Mouse (Mus musculus) CH12.LX (cell line): Measurements from ENCODE around the gene Phc2. TPM values are rescaled to one million over a fixed set of nuclear protein-coding genes. Genes with fewer than 3 reads are reported as not detected.

Experiments
- DNase-seq: peaks from one replicate; pipeline ENCODE4 v3.0.0-alpha.2; 2013; ENCODE audit errors: extremely low read depth
- H3K27ac ChIP-seq: 2 replicates; pipeline ENCODE4 v1.5.1; 2012; ENCODE audit warnings: low read depth, mild to moderate bottlenecking, control low read depth, moderate library complexity; ENCODE audit not compliant: insufficient read depth
- H3K27me3 ChIP-seq: replicated peaks from 2 replicates; pipeline ENCODE3; 2012; ENCODE audit warnings: inconsistent platforms
- H3K36me3 ChIP-seq, 2 experiments: replicated peaks in 1 of 2; 2 replicates each; pipeline versions ENCODE3 to v1.6.1; 2012; ENCODE audit warnings: inconsistent platforms in 1 of 2, low read length in 1 of 2, mild to moderate bottlenecking in 1 of 2, mixed read lengths in 1 of 2, moderate library complexity in 1 of 2; ENCODE audit not compliant: control insufficient read depth in 1 of 2, insufficient read depth in 1 of 2
- H3K4me1 ChIP-seq, 2 experiments: 2 replicates each; pipeline ENCODE4 v1.6.1; 2012; ENCODE audit warnings: inconsistent platforms in 1 of 2, moderate library complexity in 1 of 2; ENCODE audit not compliant: insufficient read depth in 2 of 2, control insufficient read depth in 1 of 2
- H3K4me2 ChIP-seq: 2 replicates; pipeline ENCODE4 v1.6.1; 2012; ENCODE audit warnings: low read depth, mild to moderate bottlenecking, control low read depth; ENCODE audit not compliant: poor library complexity, insufficient read depth, severe bottlenecking
- H3K4me3 ChIP-seq, 3 experiments: fragments of 150-350 bp in 1 of 3; sonication (generic) in 1 of 3; replicated peaks in 1 of 3; 2 replicates each; pipeline versions ENCODE3 to v1.5.1; 2011 to 2012; ENCODE audit warnings: low read depth in 2 of 3, low read length in 2 of 3, mild to moderate bottlenecking in 2 of 3, moderate library complexity in 2 of 3, control low read depth in 1 of 3, improper control_type of control experiment in 1 of 3, inconsistent platforms in 1 of 3, mixed read lengths in 1 of 3; ENCODE audit not compliant: poor library complexity in 1 of 3
- H3K79me2 ChIP-seq: replicated peaks from 2 replicates; pipeline ENCODE4 v1.6.1; 2012; ENCODE audit warnings: mild to moderate bottlenecking, moderate library complexity; ENCODE audit not compliant: control insufficient read depth, poor library complexity, insufficient read depth, severe bottlenecking; ENCODE audit errors: extremely low read depth
- H3K9ac ChIP-seq: 2 replicates; pipeline ENCODE4 v1.6.1; 2012; ENCODE audit warnings: low read depth, mild to moderate bottlenecking, control low read depth, moderate library complexity; ENCODE audit not compliant: insufficient read depth
- H3K9me3 ChIP-seq: replicated peaks from 2 replicates; pipeline ENCODE3; 2012; ENCODE audit warnings: low read length, inconsistent platforms, mixed read lengths
- BHLHE40 ChIP-seq: IDR thresholded peaks from 2 replicates; pipeline ENCODE4 v1.6.1; 2011; ENCODE audit warnings: mild to moderate bottlenecking, low read depth, low read length, improper control_type of control experiment
- CHD2 ChIP-seq: IDR thresholded peaks from 2 replicates; pipeline ENCODE4 v1.6.1; 2011; ENCODE audit warnings: low read length, improper control_type of control experiment
- CTCF ChIP-seq, 2 experiments: IDR thresholded peaks in 1 of 2; conservative IDR thresholded peaks in 1 of 2; 2 replicates each; pipeline ENCODE4 v1.5.1; 2011 to 2012; ENCODE audit warnings: low read depth in 2 of 2, low read length in 2 of 2, improper control_type of control experiment in 1 of 2, inconsistent platforms in 1 of 2, mild to moderate bottlenecking in 1 of 2, moderate library complexity in 1 of 2
- E2F4 ChIP-seq: IDR thresholded peaks from 2 replicates; pipeline ENCODE4 v1.6.1; 2011; ENCODE audit warnings: low read depth, low read length, improper control_type of control experiment; ENCODE audit not compliant: insufficient replicate concordance
- ETS1 ChIP-seq: conservative IDR thresholded peaks from 2 replicates; pipeline ENCODE4 v1.6.1; 2012; ENCODE audit warnings: low read depth, mild to moderate bottlenecking, inconsistent platforms, low read length, improper control_type of control experiment, moderate library complexity
- GABPA ChIP-seq: IDR thresholded peaks from 2 replicates; pipeline ENCODE4 v1.6.1; 2012; ENCODE audit warnings: low read depth, low read length, improper control_type of control experiment, inconsistent platforms; ENCODE audit not compliant: insufficient replicate concordance
- HCFC1 ChIP-seq: IDR thresholded peaks from 2 replicates; pipeline ENCODE4 v1.6.1; 2012; ENCODE audit warnings: low read depth, mild to moderate bottlenecking, inconsistent platforms, low read length, improper control_type of control experiment
- IRF4 ChIP-seq: IDR thresholded peaks from 2 replicates; pipeline ENCODE4 v1.6.1; 2014; ENCODE audit warnings: low read depth, mild to moderate bottlenecking, inconsistent platforms, low read length, improper control_type of control experiment
- MAFK ChIP-seq: IDR thresholded peaks from 2 replicates; pipeline ENCODE4 v1.6.1; 2011; ENCODE audit warnings: low read length, improper control_type of control experiment; ENCODE audit not compliant: insufficient replicate concordance
- MAX ChIP-seq: IDR thresholded peaks from 2 replicates; pipeline ENCODE4 v1.6.1; 2011; ENCODE audit warnings: low read length, improper control_type of control experiment
- MAZ ChIP-seq: IDR thresholded peaks from 2 replicates; pipeline ENCODE4 v1.6.1; 2012; ENCODE audit warnings: low read depth, mild to moderate bottlenecking, inconsistent platforms, low read length, improper control_type of control experiment, moderate library complexity
- MEF2A ChIP-seq: IDR thresholded peaks from 2 replicates; pipeline ENCODE4 v1.6.1; 2014; ENCODE audit warnings: low read depth, mild to moderate bottlenecking, inconsistent platforms, low read length, improper control_type of control experiment, borderline replicate concordance
- NELFE ChIP-seq: IDR thresholded peaks from 2 replicates; pipeline ENCODE4 v1.6.1; 2011; ENCODE audit warnings: low read depth, low read length, improper control_type of control experiment
- NRF1 ChIP-seq: IDR thresholded peaks from 2 replicates; pipeline ENCODE4 v1.6.1; 2014; ENCODE audit warnings: low read depth, mild to moderate bottlenecking, inconsistent platforms, low read length, improper control_type of control experiment, moderate library complexity
- PAX5 ChIP-seq: IDR thresholded peaks from 2 replicates; pipeline ENCODE4 v1.6.1; 2012; ENCODE audit warnings: low read length, inconsistent platforms, mixed read lengths
- POLR2A ChIP-seq: IDR thresholded peaks from 2 replicates; pipeline ENCODE4 v1.6.1; 2011; ENCODE audit warnings: low read depth, mild to moderate bottlenecking, improper control_type of control experiment, low read length
- RCOR1 ChIP-seq: conservative IDR thresholded peaks from 2 replicates; pipeline ENCODE4 v1.6.1; 2012; ENCODE audit warnings: low read depth, mild to moderate bottlenecking, inconsistent platforms, low read length, improper control_type of control experiment
- SMC3 ChIP-seq: IDR thresholded peaks from 2 replicates; pipeline ENCODE4 v1.6.1; 2011; ENCODE audit warnings: low read depth, low read length, improper control_type of control experiment
- TBP ChIP-seq: conservative IDR thresholded peaks from 2 replicates; pipeline ENCODE4 v1.6.1; 2011; ENCODE audit warnings: low read depth, low read length, improper control_type of control experiment
- TCF12 ChIP-seq: IDR thresholded peaks from 2 replicates; pipeline ENCODE4 v1.6.1; 2014; ENCODE audit warnings: low read depth, mild to moderate bottlenecking, inconsistent platforms, low read length, improper control_type of control experiment
- USF1 ChIP-seq: IDR thresholded peaks from 2 replicates; pipeline ENCODE4 v1.6.1; 2014; ENCODE audit warnings: low read depth, mild to moderate bottlenecking, inconsistent platforms, low read length, improper control_type of control experiment
- ZC3H11A ChIP-seq: IDR thresholded peaks from 2 replicates; pipeline ENCODE4 v1.6.1; 2012; ENCODE audit warnings: low read depth, mild to moderate bottlenecking, inconsistent platforms, low read length, improper control_type of control experiment
- ZMIZ1 ChIP-seq: IDR thresholded peaks from 2 replicates; pipeline ENCODE4 v1.6.1; 2012; ENCODE audit warnings: low read depth, mild to moderate bottlenecking, inconsistent platforms, low read length, improper control_type of control experiment
- dilution Hi-C: fragments of 300-500 bp; cut with MboI; formaldehyde crosslinking; loops from 2 replicates; pipeline ENCODE4 v1.14.3; 2020; ENCODE audit warnings: low sequenced_read_pairs; ENCODE audit not compliant: extremely low pct_unique_long_range_greater_than_20kb, extremely low pct_ligation_motif_present
- in situ Hi-C: fragments of 300-500 bp; cut with MboI; formaldehyde crosslinking; loops from 3 replicates; pipeline ENCODE4 v1.14.3; 2019; ENCODE audit warnings: low sequenced_read_pairs, low pct_ligation_motif_present, low pct_unique_long_range_greater_than_20kb, mixed read lengths
- polyA plus RNA-seq: library from polyadenylated mRNA; unstranded; fragments of >175 nt; gene quantifications from 2 replicates; pipeline ENCODE4 v1.2.1, GENCODE M21; 2012; ENCODE audit warnings: low read depth; ENCODE audit not compliant: insufficient read length
- total RNA-seq, 2 experiments: library from RNA; depleted of rRNA; stranded (reverse); fragments of 300-350 nt in 1 of 2; fragments of >200 nt in 1 of 2; gene quantifications; 2 replicates each; pipeline ENCODE4 v1.2.3; 2012 to 2014

Phc2 gene
- total and polyA plus RNA-seq, 3 experiments = 24.1 to 53.2 (median 29.6) TPM

GRCm38 (mm10) chr4:128722932-128723331 lies 68.4 kb downstream of the Phc2 start:
- Histone ChIP-seq H3K4me1 (peaks cover 3 to 20% of the 10 kb centered on the region in 2 experiments), H3K27me3 (no peaks in the 10 kb centered on the region), H3K4me2 (no peak overlapping the region), H3K9me3 (no peaks in the 10 kb centered on the region), H3K27ac (no peak overlapping the region), H3K4me3 (no peak overlapping the region), H3K9ac (no peak overlapping the region), H3K79me2 (peaks cover 2% of the 10 kb centered on the region; the same call in 1 of the 2 replicates), H3K36me3 (peaks cover 6 to 51% of the 10 kb centered on the region in 2 experiments)
- in situ Hi-C loops (no loop called here), dilution Hi-C loops (no loop called here)
- no peak for DNase-seq
- no peak for TF ChIP-seq POLR2A
- TF ChIP-seq IRF4 = no peak
- TF ChIP-seq SMC3 = no peak
- no peak for TF ChIP-seq USF1
- no peak for TF ChIP-seq CTCF (conservative IDR thresholded peaks at IDR 0.05 in 1 of 2, IDR thresholded peaks at IDR 0.05 in 1 of 2; ENCODE audit: low read depth in 2 of 2, low read length in 2 of 2)
- no peak for TF ChIP-seq PAX5
- no peak for TF ChIP-seq ETS1
- no peak for TF ChIP-seq NELFE
- no peak for TF ChIP-seq MEF2A
- no peak for TF ChIP-seq GABPA
- TF ChIP-seq ZC3H11A = no peak
- no peak for TF ChIP-seq TBP
- TF ChIP-seq RCOR1 = no peak
- TF ChIP-seq MAX = no peak

GRCm38 (mm10) chr4:128723431-128723830 lies 68.9 kb downstream of the Phc2 start:
- Histone ChIP-seq H3K36me3 (peaks cover 4 to 47% of the 10 kb centered on the region in 2 experiments), H3K4me2 (no peak overlapping the region), H3K4me3 (no peak overlapping the region), H3K79me2 (peaks cover 7% of the 10 kb centered on the region; the same call in 1 of the 2 replicates), H3K9ac (no peak overlapping the region), H3K27me3 (no peaks in the 10 kb centered on the region), H3K9me3 (no peaks in the 10 kb centered on the region), H3K4me1 (peaks cover 3 to 20% of the 10 kb centered on the region in 2 experiments), H3K27ac (no peak overlapping the region)
- no peak for DNase-seq
- in situ Hi-C loops = no loop called here
- dilution Hi-C loops = no loop called here
- TF ChIP-seq USF1 = no peak
- TF ChIP-seq MAZ = no peak

- TF ChIP-seq MEF2A (no peak), BHLHE40 (no peak), TCF12 (no peak), MAFK (no peak), E2F4 (no peak), HCFC1 (no peak), CHD2 (no peak), NELFE (no peak), NRF1 (no peak), ZC3H11A (no peak), ZMIZ1 (no peak), TBP (no peak)
- H3K9me3 ChIP-seq = no peaks in the 10 kb centered on the region
- H3K27ac ChIP-seq = no peak overlapping the region
- in situ Hi-C loops = no loop called here
- dilution Hi-C loops = no loop called here
- no peak overlapping the region for H3K4me3 ChIP-seq
- H3K9ac ChIP-seq = no peak overlapping the region
- H3K4me1 ChIP-seq = peaks cover 3 to 20% of the 10 kb centered on the region in 2 experiments
- no peak overlapping the region for H3K4me2 ChIP-seq
- H3K79me2 ChIP-seq = peaks cover 13% of the 10 kb centered on the region
- H3K36me3 ChIP-seq = peaks cover 4 to 43% of the 10 kb centered on the region in 2 experiments
- no peaks in the 10 kb centered on the region for H3K27me3 ChIP-seq
- no peak for DNase-seq
Observed at GRCm38 (mm10) chr4:128724059-128724458, 69.6 kb downstream of the Phc2 start.
